Mouse (Mus musculus) brain, embryonic 14.5 days (tissue): ENCODE measurements around the gene Zfp365.

Experiments
- CTCF ChIP-seq: fragments of 200-500 bp; IDR thresholded peaks from 2 replicates; pipeline ENCODE4 v1.5.1; 2012; ENCODE audit warnings: inconsistent platforms, mild to moderate bottlenecking, moderate library complexity, borderline replicate concordance; ENCODE audit not compliant: insufficient read depth, insufficient read length; ENCODE audit errors: extremely low read depth
- POLR2A ChIP-seq: fragments of 200-500 bp; IDR thresholded peaks from 2 replicates; pipeline ENCODE4 v1.6.1; 2012; ENCODE audit warnings: mild to moderate bottlenecking, inconsistent platforms, borderline replicate concordance; ENCODE audit not compliant: poor library complexity, insufficient read depth, insufficient read length, severe bottlenecking; ENCODE audit errors: extremely low read depth

GRCm38 (mm10) chr10:67939546-67939945 is 27.1 kb upstream of the Zfp365 start:
- TF ChIP-seq POLR2A (no peak), CTCF (no peak)
